Mouse (Mus musculus) G1E (cell line): Measurements from ENCODE around the gene Pus10. TPM values are rescaled to one million over a fixed set of nuclear protein-coding genes. Genes with fewer than 3 reads are reported as not detected.
A peak's percentile ranks its signal among the peaks of the same experiment; 100 is the strongest.

ENCODE experiments used
- ATAC-seq: 2 replicates; pipeline ENCODE4 v1.8.0; 2016; ENCODE audit warnings: mild to moderate bottlenecking; ENCODE audit not compliant: insufficient number of reproducible peaks, poor library complexity, low FRiP score, severe bottlenecking; ENCODE audit errors: extremely low read depth
- DNase-seq: peaks from one replicate; pipeline ENCODE4 v3.0.0; 2012; ENCODE audit warnings: low spot score
- H3K27me3 ChIP-seq: 2 replicates; pipeline ENCODE4 v1.6.1; 2012; ENCODE audit warnings: mild to moderate bottlenecking, low read length, inconsistent platforms; ENCODE audit not compliant: insufficient read depth
- H3K36me3 ChIP-seq: replicated peaks from 2 replicates; pipeline ENCODE3; 2012; ENCODE audit warnings: mild to moderate bottlenecking, inconsistent platforms
- H3K4me1 ChIP-seq: 2 replicates; pipeline ENCODE4 v1.6.1; 2012; ENCODE audit warnings: low read depth, low read length, inconsistent platforms, mixed read lengths; ENCODE audit not compliant: insufficient read depth
- H3K4me3 ChIP-seq: 2 replicates; pipeline ENCODE4 v1.5.1; 2012; ENCODE audit warnings: low read depth, mild to moderate bottlenecking, inconsistent platforms, low read length, moderate library complexity, mixed read lengths
- H3K9me3 ChIP-seq: replicated peaks from 2 replicates; pipeline ENCODE4 v1.6.1; 2012; ENCODE audit warnings: inconsistent platforms
- CTCF ChIP-seq: IDR thresholded peaks from 2 replicates; pipeline ENCODE4 v1.5.1; 2012; ENCODE audit warnings: low read depth, low read length, inconsistent platforms, mixed read lengths
- GATA1 ChIP-seq: IDR thresholded peaks from 2 replicates; pipeline ENCODE4 v1.6.1; 2012; ENCODE audit warnings: borderline replicate concordance, low read length, inconsistent platforms, mixed read lengths
- GATA2 ChIP-seq: IDR thresholded peaks from 2 replicates; pipeline ENCODE4 v1.6.1; 2012; ENCODE audit warnings: low read depth, low read length, inconsistent platforms, borderline replicate concordance
- POLR2AphosphoS5 ChIP-seq: IDR thresholded peaks from 2 replicates; pipeline ENCODE4 v1.6.1; 2012; ENCODE audit warnings: low read depth, low read length, inconsistent platforms; ENCODE audit not compliant: insufficient replicate concordance
- TAL1 ChIP-seq: conservative IDR thresholded peaks from 2 replicates; pipeline ENCODE4 v1.6.1; 2012; ENCODE audit warnings: low read depth, low read length, inconsistent platforms, mixed read lengths
- polyA plus RNA-seq: library from polyadenylated mRNA; stranded (reverse); fragments of >175 nt; gene quantifications from 2 replicates; pipeline ENCODE4 v1.2.3, GENCODE M21; 2012
- total RNA-seq, 2 experiments: library from RNA; stranded (forward) in 1 of 2; stranded (reverse) in 1 of 2; fragments of 200-1000 nt in 1 of 2; fragments of >200 nt in 1 of 2; fragmentation: Nextera tagmentation in 1 of 2; gene quantifications; 2 replicates each; pipeline ENCODE4 v1.2.3; 2014 to 2017

Gene Pus10
- total RNA-seq (2014; fragmentation: Nextera tagmentation) (50.6 and 54.6 TPM in 2 replicates), total RNA-seq (2017) (38.7 and 50.9 TPM in 2 replicates), polyA plus RNA-seq (4.2 and 7.0 TPM in 2 replicates)

DNA sequence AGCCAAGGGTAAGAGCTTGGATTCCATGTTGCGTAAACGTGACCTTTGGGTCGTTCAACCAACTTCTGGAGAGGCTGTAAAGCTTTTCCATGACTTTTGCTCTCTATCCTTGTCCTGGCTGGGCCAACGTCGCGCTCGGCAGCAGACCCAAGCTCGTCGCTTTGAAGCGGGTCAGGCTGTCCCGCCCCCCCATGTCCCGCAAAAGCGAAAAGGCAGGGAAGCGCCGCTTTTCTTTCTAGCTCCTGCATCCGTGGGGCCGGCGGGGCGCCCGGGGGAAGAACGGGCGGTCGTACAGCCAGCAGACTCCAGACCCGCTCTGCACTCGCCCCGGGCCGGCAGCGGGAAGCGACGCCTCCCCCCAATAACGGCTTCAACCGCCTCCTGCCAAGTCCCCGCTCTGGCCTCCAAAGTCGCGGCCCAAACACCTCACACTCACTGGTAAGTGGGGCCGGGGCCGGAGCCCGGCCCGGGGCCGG is at the start of gene Pus10:
Gene Pus10, plus strand, starts transcription at position 364 of the 476 bp plus-strand sequence.
- no peak for TF ChIP-seq GATA2
- no peak for TF ChIP-seq GATA1
- TF ChIP-seq TAL1: no peak
- no peak for TF ChIP-seq CTCF
- TF ChIP-seq POLR2AphosphoS5: no peak
- Histone ChIP-seq H3K4me3 (peak within 1 kb of the TSS; percentile 87), H3K9me3 (no peaks in the 10 kb centered on the region), H3K4me1 (peaks cover 16% of the 10 kb centered on the region), H3K27me3 (no peaks in the 10 kb centered on the region), H3K36me3 (peaks cover 22% of the 10 kb centered on the region)
- DNase-seq (no peak), ATAC-seq (no peak)

DNA sequence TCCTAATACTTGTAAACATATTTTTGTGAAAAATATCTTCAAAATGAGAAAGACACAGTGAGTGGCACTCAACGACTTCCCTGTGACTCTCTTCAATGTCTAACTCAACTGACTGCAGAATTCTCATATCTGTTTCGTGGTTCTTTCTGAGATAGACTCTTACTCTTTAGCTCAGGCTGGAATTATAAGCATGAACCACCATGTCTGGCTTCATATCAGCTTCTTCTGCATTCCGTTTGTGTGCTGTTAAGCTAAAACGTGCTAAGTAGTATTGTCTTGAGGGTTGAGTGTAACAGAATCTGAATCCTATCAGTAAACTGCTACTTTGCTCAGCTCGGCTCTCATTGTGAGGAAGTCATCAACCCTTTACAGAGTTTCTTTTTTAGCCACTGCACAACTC is 46.5 kb upstream of the Pus10 start:
- H3K9me3 ChIP-seq: no peaks in the 10 kb centered on the region
- H3K36me3 ChIP-seq: peaks cover 34% of the 10 kb centered on the region
- no peak for TF ChIP-seq GATA1
- TF ChIP-seq CTCF: no peak
- no peak for TF ChIP-seq GATA2
- no peak for TF ChIP-seq POLR2AphosphoS5
- no peak for TF ChIP-seq TAL1
- no peak for ATAC-seq
- no peak for DNase-seq
- no peaks in the 10 kb centered on the region for H3K27me3 ChIP-seq
- H3K4me3 ChIP-seq: no peak overlapping the region
- H3K4me1 ChIP-seq: no peaks in the 10 kb centered on the region

DNA sequence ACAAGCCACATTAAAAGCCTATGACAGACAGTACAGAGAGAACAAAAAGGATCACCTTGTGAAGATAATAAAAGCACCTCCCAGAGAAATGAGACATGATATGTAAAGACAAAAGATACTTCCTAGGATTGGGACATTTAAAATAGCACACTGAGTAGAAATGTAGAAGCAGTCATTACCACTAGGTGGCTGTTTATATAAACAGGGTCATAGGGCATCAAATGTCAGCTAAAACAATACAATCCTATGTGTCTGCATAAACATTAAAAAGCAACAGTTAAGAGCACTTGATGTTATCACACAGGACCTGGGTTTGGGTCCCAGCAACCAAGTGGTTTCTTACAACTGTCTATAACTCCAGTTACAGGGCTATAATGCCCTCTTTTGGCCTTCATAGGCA is 34.8 kb upstream of the Pus10 start:
- no peaks in the 10 kb centered on the region for H3K9me3 ChIP-seq
- DNase-seq (no peak), ATAC-seq (no peak)
- H3K4me3 ChIP-seq: no peak overlapping the region
- peaks cover 14% of the 10 kb centered on the region for H3K4me1 ChIP-seq
- TF ChIP-seq GATA2 (no peak), GATA1 (no peak), TAL1 (no peak), CTCF (no peak), POLR2AphosphoS5 (no peak)
- H3K36me3 ChIP-seq: peaks cover 25% of the 10 kb centered on the region
- H3K27me3 ChIP-seq: no peaks in the 10 kb centered on the region

DNA sequence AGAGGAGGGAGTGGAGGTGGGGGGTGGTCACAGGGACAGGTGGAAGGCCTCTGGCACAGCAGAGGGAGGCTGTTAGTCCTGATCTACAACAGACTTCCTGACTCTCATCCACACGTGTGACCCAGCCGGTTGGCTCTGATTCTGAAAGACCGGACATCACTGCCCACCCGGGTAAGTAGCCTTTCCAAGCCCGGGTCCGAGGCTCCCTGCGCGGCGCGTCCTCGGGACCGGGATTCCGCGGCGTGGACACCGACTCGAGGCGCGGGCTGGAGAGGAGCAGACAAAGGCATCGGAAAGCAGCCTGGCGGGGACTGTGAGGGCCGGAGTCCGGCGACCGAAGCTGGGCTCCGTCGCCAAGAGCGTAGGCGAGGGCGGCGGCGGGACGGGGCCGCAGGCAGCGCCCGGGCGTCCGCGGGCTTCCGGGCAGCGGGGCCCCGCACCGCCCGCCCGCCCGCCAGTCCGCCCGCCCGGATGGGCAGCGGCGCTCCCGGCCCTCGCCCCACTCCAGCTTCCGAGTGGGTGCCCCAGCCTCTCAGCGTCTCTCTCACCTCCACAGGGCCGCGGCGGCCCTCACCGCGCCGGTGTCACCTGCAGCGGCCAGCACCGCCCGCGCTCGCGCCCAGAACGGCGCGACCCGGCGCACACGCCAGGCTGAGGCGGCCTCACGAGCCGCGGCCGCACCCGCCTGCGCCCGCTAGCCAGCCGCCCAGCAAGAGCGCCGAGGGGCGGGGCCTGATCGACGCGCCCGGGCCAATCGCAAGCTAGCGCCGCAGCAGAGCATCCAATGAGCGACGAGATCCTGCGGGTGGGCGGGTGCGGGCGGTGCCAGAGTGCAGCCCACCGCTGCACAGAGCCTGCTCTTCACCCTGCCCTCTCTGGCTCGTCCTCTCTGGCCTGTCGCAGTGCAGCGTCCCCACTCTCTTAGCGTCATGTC is 32.3 kb upstream of the Pus10 start, which contains the start of gene 0610010F05Rik:
Gene 0610010F05Rik, minus strand, starts transcription at position 695 of the 934 bp plus-strand sequence.
- Histone ChIP-seq H3K36me3 (peaks cover 17% of the 10 kb centered on the region), H3K4me3 (peak within 1 kb of the TSS; percentile 78), H3K4me1 (peaks cover 14% of the 10 kb centered on the region), H3K27me3 (no peaks in the 10 kb centered on the region), H3K9me3 (no peaks in the 10 kb centered on the region)
- TF ChIP-seq GATA1 (no peak), GATA2 (no peak), TAL1 (no peak)
- DNase-seq (peak; percentile 92), ATAC-seq (peak; percentile 98)

DNA sequence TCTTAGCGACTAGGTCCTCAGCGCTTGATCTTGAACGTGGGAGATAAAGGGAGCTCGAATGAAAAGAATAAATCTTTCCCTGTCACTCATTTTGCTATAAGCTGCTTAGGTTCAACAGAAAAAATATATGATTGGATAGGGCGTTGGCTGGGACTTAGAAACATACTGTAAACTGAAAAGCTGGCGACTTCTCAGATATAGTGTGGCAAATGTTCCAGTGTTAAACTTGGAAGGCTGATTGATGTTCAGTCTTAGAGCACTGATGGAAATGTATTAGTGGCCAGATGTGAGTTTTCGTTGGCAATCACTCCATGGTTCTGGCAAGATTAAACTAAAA is 31.6 kb upstream of the Pus10 start:
- H3K9me3 ChIP-seq: no peaks in the 10 kb centered on the region
- DNase-seq (no peak), ATAC-seq (no peak)
- peaks cover 14% of the 10 kb centered on the region for H3K4me1 ChIP-seq
- H3K36me3 ChIP-seq: peaks cover 17% of the 10 kb centered on the region
- peak overlapping the region; percentile 78; the same call in 1 of the 2 replicates for H3K4me3 ChIP-seq
- no peaks in the 10 kb centered on the region for H3K27me3 ChIP-seq
- TF ChIP-seq GATA2: no peak
- TF ChIP-seq TAL1: no peak
- no peak for TF ChIP-seq GATA1
- no peak for TF ChIP-seq POLR2AphosphoS5
- TF ChIP-seq CTCF: no peak

DNA sequence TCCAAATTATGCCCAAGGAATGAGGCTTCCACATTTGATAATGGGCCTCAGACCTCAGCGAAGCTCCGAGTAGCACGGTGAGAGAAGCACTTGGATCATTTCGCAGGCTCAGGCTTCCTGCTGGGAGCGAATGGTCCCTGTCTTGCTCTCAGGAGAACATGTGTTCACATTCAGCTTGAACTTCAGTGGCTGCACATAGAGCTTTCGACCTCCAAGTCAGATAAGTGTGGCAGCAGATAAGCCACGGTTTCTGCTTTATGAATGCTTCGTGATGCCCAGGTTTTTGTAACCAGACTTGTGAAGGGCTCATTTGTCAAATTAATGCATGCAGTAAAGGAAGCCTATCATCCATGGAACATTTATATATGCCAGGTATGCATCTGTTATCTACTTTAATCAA is 30.9 kb upstream of the Pus10 start:
- no peak overlapping the region for H3K4me3 ChIP-seq
- TF ChIP-seq GATA1 (no peak), TAL1 (no peak), CTCF (no peak), POLR2AphosphoS5 (no peak), GATA2 (no peak)

More for the DNA sequence above, 30.9 kb upstream of the Pus10 start:
- Histone ChIP-seq H3K4me1 (peaks cover 14% of the 10 kb centered on the region), H3K36me3 (peaks cover 23% of the 10 kb centered on the region), H3K27me3 (no peaks in the 10 kb centered on the region), H3K9me3 (no peaks in the 10 kb centered on the region)
- DNase-seq (no peak), ATAC-seq (no peak)
